Mouse (Mus musculus) heart, adult 2 months (tissue): ENCODE data around the gene Elovl5. TPM values are rescaled to one million over a fixed set of nuclear protein-coding genes. Genes with fewer than 3 reads are reported as not detected.
A peak's percentile ranks its signal among the peaks of the same experiment; 100 is the strongest.

Source experiments
- DNase-seq, 2 experiments: peaks; one replicate each; pipeline ENCODE4 v3.0.0; 2021
- H3K27ac ChIP-seq: fragments of 200-600 bp; 2 replicates; pipeline ENCODE4 v1.8.1; 2022
- H3K27me3 ChIP-seq: fragments of 200-500 bp; 2 replicates; pipeline ENCODE4 v1.6.1; 2012; ENCODE audit warnings: mild to moderate bottlenecking, low read length, inconsistent platforms, mixed read lengths; ENCODE audit not compliant: control insufficient read depth, insufficient read depth
- H3K36me3 ChIP-seq: fragments of 200-500 bp; 2 replicates; pipeline ENCODE4 v1.6.1; 2012; ENCODE audit warnings: low read length, inconsistent platforms; ENCODE audit not compliant: control insufficient read depth, insufficient read depth
- H3K4me1 ChIP-seq: fragments of 200-500 bp; 2 replicates; pipeline ENCODE4 v1.6.1; 2011; ENCODE audit warnings: low read length; ENCODE audit not compliant: control insufficient read depth, insufficient read depth
- H3K4me3 ChIP-seq: fragments of 200-600 bp; 2 replicates; pipeline ENCODE4 v1.8.1; 2022
- H3K79me2 ChIP-seq: fragments of 200-500 bp; replicated peaks from 2 replicates; pipeline ENCODE4 v1.6.1; 2012; ENCODE audit warnings: mild to moderate bottlenecking, inconsistent platforms, low read length, moderate library complexity, mixed read lengths; ENCODE audit not compliant: control insufficient read depth, insufficient read depth
- H3K9ac ChIP-seq: fragments of 200-500 bp; 2 replicates; pipeline ENCODE4 v1.6.1; 2012; ENCODE audit warnings: low read depth, mild to moderate bottlenecking, control low read depth, inconsistent platforms, low read length, mixed read lengths
- CTCF ChIP-seq: fragments of 200-600 bp; IDR thresholded peaks from 2 replicates; pipeline ENCODE4 v1.8.1; 2022; ENCODE audit warnings: antibody characterized with exemption, mild to moderate bottlenecking, moderate library complexity
- EP300 ChIP-seq: fragments of 200-500 bp; IDR thresholded peaks from 2 replicates; pipeline ENCODE4 v1.6.1; 2011; ENCODE audit warnings: low read depth, low read length, control low read depth; ENCODE audit not compliant: insufficient read depth
- POLR2A ChIP-seq: fragments of 200-500 bp; IDR thresholded peaks from 2 replicates; pipeline ENCODE4 v1.6.1; 2011; ENCODE audit warnings: mild to moderate bottlenecking, low read depth, low read length, control low read depth; ENCODE audit not compliant: insufficient read depth
- WGBS: fragments of 180-500 bp; shearing (Covaris S2); methylation state at CpG from one replicate; pipeline ENCODE4 v1.1.7; 2018; 5-methylcytosine and 5-hydroxymethylcytosine counted together
- intact Hi-C: fragments of 180-260 bp; cut with DNase I; formaldehyde crosslinking; loops from one replicate; pipeline ENCODE4 v1.15.1; 2025
- polyA plus RNA-seq: library from polyadenylated mRNA; depleted of rRNA; stranded (reverse); fragments of >200 nt; gene quantifications from 2 replicates; pipeline ENCODE4 v1.2.3, GENCODE M21; 2012
- total RNA-seq, 2 experiments: library from RNA; stranded (reverse); gene quantifications; 2 replicates each; pipeline ENCODE4 v1.2.3; 2021

Elovl5 gene
- total and polyA plus RNA-seq, 3 experiments: 34.0 to 37.5 (median 35.9) TPM

DNA sequence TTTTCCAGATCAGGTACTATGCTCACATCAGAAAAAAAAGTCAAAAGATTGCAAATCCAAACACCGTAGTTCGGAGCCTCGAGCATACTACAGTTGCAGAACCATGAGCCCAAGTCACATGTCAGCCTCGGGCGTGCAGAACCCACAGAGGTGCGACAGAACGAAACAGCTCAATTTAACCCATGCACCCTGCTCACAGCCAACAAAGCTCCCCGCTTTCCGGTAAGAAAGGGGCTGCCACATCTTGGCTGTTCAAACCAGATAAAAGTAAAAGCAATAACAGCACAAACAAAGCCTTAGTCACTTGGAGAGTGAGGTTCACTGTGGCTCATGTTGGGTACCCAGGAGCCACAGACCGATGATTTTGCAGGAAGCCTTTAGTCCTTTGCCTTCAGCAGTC lies 93.5 kb downstream of the Elovl5 start:
- intact Hi-C loops: no loop called here
- Histone ChIP-seq H3K27me3 (no peaks in the 10 kb centered on the region), H3K36me3 (no peaks in the 10 kb centered on the region), H3K4me1 (0 out of 2 replicates have a peak, but pooled peaks cover 1% of the 10 kb centered on the region), H3K27ac (no peak overlapping the region), H3K4me3 (no peak overlapping the region), H3K79me2 (no peaks in the 10 kb centered on the region), H3K9ac (no peak overlapping the region)
- 87% methylated on average over 10 of the region's 10 CpGs for whole genome bisulfite sequencing
- no peak for TF ChIP-seq CTCF
- no peak for TF ChIP-seq POLR2A
- DNase-seq: no peak

DNA sequence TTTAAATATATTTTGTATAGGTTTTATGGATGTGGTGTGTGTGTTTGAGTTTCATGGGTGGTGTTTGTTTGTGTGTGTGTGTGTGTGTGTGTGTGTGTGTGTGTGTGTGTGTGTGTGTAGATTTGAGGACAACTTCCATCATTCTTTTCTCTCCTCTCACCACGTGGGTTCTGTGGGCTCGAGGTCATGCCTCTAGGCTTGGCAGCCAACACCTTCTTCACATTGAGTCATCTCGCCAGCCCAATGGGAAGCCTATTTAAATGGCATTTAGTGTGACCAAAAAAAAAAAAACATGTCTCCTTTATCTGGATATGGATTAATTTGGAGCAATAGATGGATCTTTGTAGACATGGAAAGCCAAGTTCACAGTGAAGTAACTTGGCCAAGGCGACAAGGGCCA lies 94.9 kb downstream of the Elovl5 start:
- H3K9ac ChIP-seq: no peak overlapping the region
- no peak for DNase-seq
- 82% methylated on average over 4 of the region's 4 CpGs for WGBS
- H3K27me3 ChIP-seq: no peaks in the 10 kb centered on the region
- no peak overlapping the region for H3K4me3 ChIP-seq
- no peaks in the 10 kb centered on the region for H3K36me3 ChIP-seq
- no peaks in the 10 kb centered on the region for H3K79me2 ChIP-seq
- H3K4me1 ChIP-seq: no peaks in the 10 kb centered on the region
- TF ChIP-seq CTCF (no peak), POLR2A (no peak), EP300 (no peak)
- H3K27ac ChIP-seq: no peak overlapping the region
- intact Hi-C loops: no loop called here

DNA sequence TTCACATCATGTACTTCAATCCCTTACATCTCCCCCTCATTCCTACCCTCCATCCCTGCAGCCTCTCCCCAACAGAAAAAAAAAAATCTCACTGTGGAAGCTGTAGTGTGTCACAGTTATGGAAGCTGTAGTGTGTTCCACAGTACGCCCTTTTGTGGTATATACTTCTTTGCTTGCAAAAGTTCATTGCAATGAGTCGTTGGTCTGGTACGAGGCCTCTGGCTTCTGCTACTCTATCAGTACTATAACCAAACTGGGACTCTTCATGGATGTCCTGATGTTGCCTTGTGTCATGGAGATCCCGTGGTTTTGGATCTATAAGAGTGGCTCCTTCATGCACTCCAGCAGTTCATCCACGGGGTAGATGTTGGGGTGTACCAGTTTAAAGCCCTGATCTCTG lies 95.5 kb downstream of the Elovl5 start:
- 86% methylated on average over 5 of the region's 5 CpGs for WGBS
- intact Hi-C loops: no loop called here
- Histone ChIP-seq H3K27ac (no peak overlapping the region), H3K27me3 (no peaks in the 10 kb centered on the region), H3K36me3 (no peaks in the 10 kb centered on the region), H3K4me1 (no peaks in the 10 kb centered on the region), H3K79me2 (no peaks in the 10 kb centered on the region), H3K4me3 (no peak overlapping the region), H3K9ac (no peak overlapping the region)
- DNase-seq: no peak
- TF ChIP-seq EP300 (no peak), POLR2A (no peak), CTCF (no peak)

DNA sequence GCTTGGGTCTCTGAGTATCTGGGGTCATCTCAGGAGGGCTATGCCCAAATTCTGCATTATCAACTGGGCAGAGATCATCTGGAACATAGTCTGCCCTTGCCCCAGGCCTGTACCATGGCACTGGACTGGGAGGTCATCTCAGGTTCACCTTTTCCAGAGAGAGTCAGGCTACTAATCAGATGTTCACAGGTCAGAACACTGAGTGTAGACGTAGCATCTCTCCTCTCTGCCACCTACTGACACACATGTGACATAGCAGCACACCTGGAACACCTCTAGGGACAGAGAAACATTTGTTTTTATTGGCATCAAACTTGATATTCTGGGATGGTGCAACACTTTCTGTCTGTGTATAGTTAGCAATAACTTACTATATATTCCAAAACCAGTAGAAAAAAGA lies 96.6 kb downstream of the Elovl5 start:
- Histone ChIP-seq H3K4me3 (no peak overlapping the region), H3K36me3 (no peaks in the 10 kb centered on the region), H3K27ac (no peak overlapping the region), H3K27me3 (no peaks in the 10 kb centered on the region), H3K4me1 (no peaks in the 10 kb centered on the region), H3K9ac (no peak overlapping the region), H3K79me2 (no peaks in the 10 kb centered on the region)
- intact Hi-C loops: no loop called here
- DNase-seq: no peak
- 48% methylated on average over 1 of the region's 1 CpGs for WGBS
- TF ChIP-seq EP300 (no peak), CTCF (peak; percentile 58)

DNA sequence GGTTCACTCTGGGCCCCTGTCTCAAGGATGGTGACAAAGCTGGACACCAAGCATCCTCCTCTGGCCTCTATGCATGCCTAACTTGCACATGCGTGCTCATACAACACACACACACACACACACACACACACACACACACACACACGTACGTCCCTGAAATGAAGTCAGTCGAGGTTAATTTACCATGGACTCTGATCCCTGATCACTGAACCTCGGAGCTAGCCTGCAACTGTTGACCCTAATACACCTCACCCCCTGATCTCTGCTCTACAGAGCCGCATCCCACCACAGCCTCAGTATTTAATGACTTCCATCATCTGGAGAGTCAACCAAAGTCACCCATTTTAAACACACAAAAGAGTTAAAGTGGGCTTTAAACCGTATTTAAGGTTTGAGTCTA lies 98.7 kb downstream of the Elovl5 start:
- intact Hi-C loops: no loop called here
- 92% methylated on average over 7 of the region's 7 CpGs for WGBS

DNA sequence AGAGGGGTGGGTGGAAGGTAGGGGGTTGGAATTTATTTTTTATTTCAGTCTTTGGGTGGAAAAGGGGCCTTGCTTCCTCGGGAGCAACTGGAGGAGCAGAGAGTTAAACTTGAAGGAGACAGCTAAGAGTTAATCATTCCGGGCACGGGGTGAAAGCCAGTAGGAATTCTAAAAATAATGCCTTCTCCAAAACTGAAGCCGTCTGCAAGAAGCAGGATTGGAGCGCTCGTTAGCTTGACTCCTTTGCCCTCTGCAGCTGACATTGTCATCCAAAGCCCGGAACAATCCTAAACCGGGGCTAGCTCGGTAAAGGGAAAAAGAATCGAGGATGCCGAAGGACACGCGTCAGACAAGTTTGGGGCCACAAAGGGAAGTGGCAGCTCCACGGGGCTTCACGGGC lies 99.1 kb downstream of the Elovl5 start:
- Histone ChIP-seq H3K36me3 (no peaks in the 10 kb centered on the region), H3K4me3 (0 out of 2 replicates have a peak overlapping the region, but pooled peaks have one; percentile 8), H3K4me1 (no peaks in the 10 kb centered on the region), H3K9ac (no peak overlapping the region), H3K27me3 (no peaks in the 10 kb centered on the region), H3K27ac (no peak overlapping the region), H3K79me2 (no peaks in the 10 kb centered on the region)
- DNase-seq: no peak
- intact Hi-C loops: no loop called here
- 44% methylated on average over 15 of the region's 15 CpGs for WGBS
- no peak for TF ChIP-seq EP300
- no peak for TF ChIP-seq CTCF
- TF ChIP-seq POLR2A: no peak

More for the DNA sequence above, 98.7 kb downstream of the Elovl5 start:
- Histone ChIP-seq H3K36me3 (no peaks in the 10 kb centered on the region), H3K4me3 (no peak overlapping the region), H3K79me2 (no peaks in the 10 kb centered on the region), H3K27ac (no peak overlapping the region), H3K9ac (no peak overlapping the region), H3K27me3 (no peaks in the 10 kb centered on the region), H3K4me1 (no peaks in the 10 kb centered on the region)
- DNase-seq: no peak
- TF ChIP-seq EP300 (no peak), POLR2A (no peak), CTCF (no peak)

DNA sequence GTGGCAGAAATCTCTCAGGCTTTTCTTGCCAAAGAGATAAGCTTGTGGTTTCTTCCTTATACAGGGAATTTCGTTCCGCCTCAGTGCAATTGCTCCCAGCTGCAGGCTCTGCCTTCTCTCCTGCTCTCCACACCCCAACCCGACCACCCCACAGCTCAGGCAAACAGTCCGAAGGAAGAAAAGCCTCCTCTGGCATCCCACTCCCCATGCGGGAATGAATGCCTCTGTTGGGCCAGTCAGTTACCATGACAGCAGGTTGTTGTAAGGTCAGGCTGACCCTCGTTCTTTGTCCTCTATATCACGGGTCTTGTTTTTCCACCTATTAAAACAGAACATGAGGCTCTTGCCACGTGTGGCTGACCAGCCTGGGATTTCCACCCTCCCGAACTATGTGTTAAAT lies 104.1 kb downstream of the Elovl5 start:
- Histone ChIP-seq H3K9ac (no peak overlapping the region), H3K27me3 (no peaks in the 10 kb centered on the region), H3K36me3 (no peaks in the 10 kb centered on the region), H3K79me2 (no peaks in the 10 kb centered on the region), H3K27ac (no peak overlapping the region), H3K4me1 (peaks cover 5% of the 10 kb centered on the region; the same call in 1 of the 2 replicates), H3K4me3 (no peak overlapping the region)
- intact Hi-C loops: no loop called here
- DNase-seq: no peak
- TF ChIP-seq EP300 (no peak), POLR2A (no peak), CTCF (no peak)
- 56% methylated on average over 9 of the region's 9 CpGs for WGBS
